Mouse (Mus musculus) urinary bladder, postnatal 10 days (tissue): ENCODE measurements around the gene Ppp1r35.

Experiments used
- DNase-seq: peaks from one replicate; pipeline ENCODE4 v3.0.0; 2022; ENCODE audit warnings: low spot score

Ppp1r35 gene

DNA sequence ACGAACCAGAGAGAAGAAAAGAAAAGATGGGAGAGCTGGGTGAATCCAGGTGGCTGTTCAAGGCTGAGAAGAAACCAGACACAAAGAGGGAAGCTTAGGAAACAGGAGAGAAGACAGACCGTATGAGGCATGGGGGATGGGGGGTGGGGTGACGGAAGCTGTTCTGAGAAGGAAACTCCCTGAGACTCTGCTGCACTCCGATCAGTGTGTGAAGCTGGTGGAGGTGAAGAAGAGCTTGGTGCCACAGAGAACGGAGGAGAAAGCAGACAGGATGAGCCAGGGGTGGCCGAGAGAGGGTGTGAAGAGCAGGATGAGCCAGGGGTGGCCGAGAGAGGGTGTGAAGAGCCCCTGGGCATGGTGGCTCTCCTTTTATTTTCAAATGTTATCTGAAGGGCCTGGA, 47.8 kb downstream of the Ppp1r35 start:
- DNase-seq = no peak

- DNase-seq = no peak
These were observed 50.0 kb downstream of the Ppp1r35 start for GRCm38 (mm10) chr5:137828694-137829093.
